Mouse (Mus musculus): ENCODE data around the gene Ier3.

Ier3 gene

GRCm38 (mm10) chr17:35810900-35811648 lies 10.4 kb upstream of the Ier3 start:
- DNase-seq (ENCODE audit: low read depth, low spot score) = no peak

GRCm38 (mm10) chr17:35812307-35812706 lies 9.2 kb upstream of the Ier3 start:
- DNase-seq (ENCODE audit: low read depth, low spot score) = no peak

- no peak for DNase-seq (ENCODE audit: low read depth, low spot score)
These were observed 8.7 kb upstream of the Ier3 start for GRCm38 (mm10) chr17:35812736-35813135.

- no peak for DNase-seq (ENCODE audit: low read depth, low spot score)
These were observed 8.2 kb upstream of the Ier3 start for GRCm38 (mm10) chr17:35813245-35813647.

GRCm38 (mm10) chr17:35813653-35814052 lies 7.8 kb upstream of the Ier3 start:
- no peak for DNase-seq (ENCODE audit: low read depth, low spot score)

- no peak for DNase-seq (ENCODE audit: low read depth, low spot score)
These were observed 6.8 kb upstream of the Ier3 start for GRCm38 (mm10) chr17:35814678-35815077.

GRCm38 (mm10) chr17:35815836-35816235 lies 5.6 kb upstream of the Ier3 start:
- no peak for DNase-seq (ENCODE audit: low read depth, low spot score)

- DNase-seq (ENCODE audit: low read depth, low spot score) = no peak
These were observed 4.8 kb upstream of the Ier3 start for GRCm38 (mm10) chr17:35816686-35817085.

GRCm38 (mm10) chr17:35817226-35817625 lies 4.3 kb upstream of the Ier3 start:
- DNase-seq (ENCODE audit: low read depth, low spot score) = no peak

- no peak for DNase-seq (ENCODE audit: low read depth, low spot score)
These were observed 1.4 kb upstream of the Ier3 start for GRCm38 (mm10) chr17:35820111-35820510.

GRCm38 (mm10) chr17:35822564-35822963 lies 1.1 kb downstream of the Ier3 start:
- no peak for DNase-seq (ENCODE audit: low read depth, low spot score)

- DNase-seq (ENCODE audit: low read depth, low spot score) = peak; percentile 83
These were observed 1.8 kb downstream of the Ier3 start, which contains the start of gene Flot1 for GRCm38 (mm10) chr17:35822964-35823937. Gene Flot1, plus strand, starts transcription at chr17:35823230.

- DNase-seq (ENCODE audit: low read depth, low spot score) = no peak
These were observed 2.9 kb downstream of the Ier3 start for GRCm38 (mm10) chr17:35824402-35824801.

- DNase-seq (ENCODE audit: low read depth, low spot score) = no peak
These were observed 3.8 kb downstream of the Ier3 start for GRCm38 (mm10) chr17:35825109-35825850.

- no peak for DNase-seq (ENCODE audit: low read depth, low spot score)
These were observed 8.3 kb downstream of the Ier3 start for GRCm38 (mm10) chr17:35829737-35830136.

- DNase-seq (ENCODE audit: low read depth, low spot score) = no peak
These were observed 11.1 kb downstream of the Ier3 start for GRCm38 (mm10) chr17:35832400-35833238.

- DNase-seq (ENCODE audit: low read depth, low spot score) = no peak
These were observed 11.8 kb downstream of the Ier3 start for GRCm38 (mm10) chr17:35833239-35833751.

GRCm38 (mm10) chr17:35833894-35834293 lies 12.4 kb downstream of the Ier3 start:
- no peak for DNase-seq (ENCODE audit: low read depth, low spot score)

- DNase-seq (ENCODE audit: low read depth, low spot score) = no peak
These were observed 13.4 kb downstream of the Ier3 start for GRCm38 (mm10) chr17:35834696-35835422.
